Mouse (Mus musculus) kidney, adult 11 months (tissue): ENCODE results near the gene Mcrip1.

ENCODE experiments used
- DNase-seq: peaks from one replicate; pipeline ENCODE4 v3.0.0; 2022

Gene Mcrip1

GRCm38 (mm10) chr11:120508290-120508870 lies 41.1 kb downstream of the Mcrip1 start:
- DNase-seq, result no peak

- no peak for DNase-seq
Measured at GRCm38 (mm10) chr11:120507611-120508289, 41.8 kb downstream of the Mcrip1 start.

- DNase-seq, result no peak
Measured at GRCm38 (mm10) chr11:120506899-120507298, 42.6 kb downstream of the Mcrip1 start.

- DNase-seq, result no peak
Measured at GRCm38 (mm10) chr11:120505661-120506060, 43.9 kb downstream of the Mcrip1 start.

- DNase-seq, result no peak
Measured at GRCm38 (mm10) chr11:120501701-120502100, 47.8 kb downstream of the Mcrip1 start.

GRCm38 (mm10) chr11:120501018-120501417 lies 48.5 kb downstream of the Mcrip1 start:
- DNase-seq, result no peak

GRCm38 (mm10) chr11:120500357-120500756 lies 49.2 kb downstream of the Mcrip1 start:
- peak; percentile 95 for DNase-seq

GRCm38 (mm10) chr11:120499894-120500293 lies 49.6 kb downstream of the Mcrip1 start:
- DNase-seq, result no peak

- no peak for DNase-seq
Measured at GRCm38 (mm10) chr11:120498891-120499290, 50.6 kb downstream of the Mcrip1 start.

GRCm38 (mm10) chr11:120498226-120498625 lies 51.3 kb downstream of the Mcrip1 start:
- DNase-seq, result no peak

- no peak for DNase-seq
Measured at GRCm38 (mm10) chr11:120497436-120497835, 52.1 kb downstream of the Mcrip1 start.

GRCm38 (mm10) chr11:120493911-120494310 lies 55.6 kb downstream of the Mcrip1 start:
- DNase-seq, result no peak

- DNase-seq, result no peak
Measured at GRCm38 (mm10) chr11:120493351-120493750, 56.2 kb downstream of the Mcrip1 start.
